Mouse (Mus musculus) left cerebral cortex, adult 8-10 months (tissue): ENCODE data around the gene Vstm4. TPM values are rescaled to one million over a fixed set of nuclear protein-coding genes. Genes with fewer than 3 reads are reported as not detected.

ENCODE experiments used
- DNase-seq, 2 experiments: peaks; one replicate each; pipeline ENCODE4 v3.0.0; 2022; ENCODE audit warnings: low spot score in 2 of 2
- total RNA-seq, 4 experiments: library from RNA; stranded (reverse); gene quantifications; 2 replicates each; pipeline ENCODE4 v1.2.4; 2022

Vstm4 gene
- total RNA-seq, 4 experiments from 2014 or later = 2.9 to 4.2 (median 3.2) TPM

- no peak for DNase-seq
Observed at GRCm38 (mm10) chr14:32858941-32859510, 2.5 kb downstream of the Vstm4 start.

GRCm38 (mm10) chr14:32859831-32860569 is 3.4 kb downstream of the Vstm4 start:
- no peak for DNase-seq

GRCm38 (mm10) chr14:32861149-32861581 is 4.6 kb downstream of the Vstm4 start:
- no peak for DNase-seq

GRCm38 (mm10) chr14:32861656-32862055 is 5.1 kb downstream of the Vstm4 start:
- no peak for DNase-seq

- DNase-seq = no peak
Observed at GRCm38 (mm10) chr14:32865331-32865730, 8.8 kb downstream of the Vstm4 start.

- no peak for DNase-seq
Observed at GRCm38 (mm10) chr14:32871963-32872362, 15.4 kb downstream of the Vstm4 start.

- DNase-seq = no peak
Observed at GRCm38 (mm10) chr14:32877549-32877948, 21.0 kb downstream of the Vstm4 start.

GRCm38 (mm10) chr14:32880332-32880731 is 23.8 kb downstream of the Vstm4 start:
- DNase-seq = no peak

- no peak for DNase-seq
Observed at GRCm38 (mm10) chr14:32881693-32882092, 25.1 kb downstream of the Vstm4 start.

- peak in 1 of 2 experiments; percentile 25 for DNase-seq
Observed at GRCm38 (mm10) chr14:32888876-32889674, 32.5 kb downstream of the Vstm4 start.

GRCm38 (mm10) chr14:32894341-32894853 is 37.8 kb downstream of the Vstm4 start:
- no peak for DNase-seq

- DNase-seq = no peak
Observed at GRCm38 (mm10) chr14:32894878-32895277, 38.3 kb downstream of the Vstm4 start.

- DNase-seq = peak in 1 of 2 experiments; percentile 49
Observed at GRCm38 (mm10) chr14:32896896-32897295, 40.3 kb downstream of the Vstm4 start.

- DNase-seq = no peak
Observed at GRCm38 (mm10) chr14:32903203-32903602, 46.6 kb downstream of the Vstm4 start.

- DNase-seq = no peak
Observed at GRCm38 (mm10) chr14:32906545-32906944, 50.0 kb downstream of the Vstm4 start.

GRCm38 (mm10) chr14:32909112-32909511 is 52.6 kb downstream of the Vstm4 start:
- DNase-seq = no peak

GRCm38 (mm10) chr14:32911187-32911586 is 54.6 kb downstream of the Vstm4 start:
- DNase-seq = no peak

GRCm38 (mm10) chr14:32915360-32915759 is 58.8 kb downstream of the Vstm4 start:
- no peak for DNase-seq

GRCm38 (mm10) chr14:32917919-32918318 is 61.4 kb downstream of the Vstm4 start:
- no peak for DNase-seq

GRCm38 (mm10) chr14:32923871-32924270 is 67.3 kb downstream of the Vstm4 start:
- DNase-seq = peak in 1 of 2 experiments; percentile 67

- DNase-seq = no peak
Observed at GRCm38 (mm10) chr14:32931709-32932108, 75.2 kb downstream of the Vstm4 start.

GRCm38 (mm10) chr14:32932220-32932619 is 75.7 kb downstream of the Vstm4 start:
- DNase-seq = no peak
